Comparison of ENCODE assay signal across 16 mouse cellular contexts in genomic region chr6:125510645-125511044, GRCm38 (mm10).
"Had no signal": no experiment of that assay in that cellular context is flagged by ENCODE, and none has a peak within 500 bp of the region (broad histone marks: within the 10 kb centered on the region; RNA-seq: fewer than 3 reads in every experiment).

No protein-coding gene starts in this region.

- H3K4me3 ChIP-seq: layer of hippocampus, adult 2 months; limb, embryonic 13.5 days; liver, embryonic 12.5 days; lung, embryonic 15.5 days; midbrain, embryonic 15.5 days; neural tube, embryonic 13.5 days; stomach, embryonic 15.5 days had no signal

- H3K9me3 ChIP-seq: limb, embryonic 13.5 days; liver, embryonic 12.5 days; lung, embryonic 15.5 days; midbrain, embryonic 15.5 days; neural tube, embryonic 13.5 days; stomach, embryonic 15.5 days had no signal

- H3K4me1 ChIP-seq: midbrain, embryonic 15.5 days; neural tube, embryonic 13.5 days had no signal

- ATAC-seq: liver, embryonic 12.5 days; midbrain, embryonic 15.5 days had no signal

- H3K27me3 ChIP-seq: limb, embryonic 13.5 days; liver, embryonic 12.5 days; lung, embryonic 15.5 days; midbrain, embryonic 15.5 days; neural tube, embryonic 13.5 days; stomach, embryonic 15.5 days had no signal

- H3K27ac ChIP-seq: layer of hippocampus, adult 2 months; limb, embryonic 13.5 days; liver, embryonic 12.5 days; lung, embryonic 15.5 days; midbrain, embryonic 15.5 days; neural tube, embryonic 13.5 days; stomach, embryonic 15.5 days had no signal

- DNase-seq: kidney, adult 11 months; kidney, postnatal 10 days; kidney, postnatal 4 days; lung, postnatal 14 days; retina, postnatal 1 day; right cerebral cortex, postnatal 14 days; thymus, adult 2 months; thymus, postnatal 25 days had no signal

- H3K36me3 ChIP-seq: limb, embryonic 13.5 days; liver, embryonic 12.5 days; lung, embryonic 15.5 days; midbrain, embryonic 15.5 days; neural tube, embryonic 13.5 days; stomach, embryonic 15.5 days had no signal

- H3K9ac ChIP-seq: limb, embryonic 13.5 days; liver, embryonic 12.5 days; lung, embryonic 15.5 days; midbrain, embryonic 15.5 days; neural tube, embryonic 13.5 days; stomach, embryonic 15.5 days had no signal

- H3K4me2 ChIP-seq: limb, embryonic 13.5 days; liver, embryonic 12.5 days; lung, embryonic 15.5 days; midbrain, embryonic 11.5 days; midbrain, embryonic 15.5 days; neural tube, embryonic 13.5 days; stomach, embryonic 15.5 days had no signal
